Mouse (Mus musculus) c-Kit-positive CD71-positive TER-119-negative erythroid progenitor cells, embryonic 14.5 days (primary cell): Measurements from ENCODE around the gene Ly6g6c.

Experiments
- DNase-seq: peaks from one replicate; pipeline ENCODE4 v3.0.0-alpha.2; 2013; ENCODE audit warnings: low read depth

Gene Ly6g6c

GRCm38 (mm10) chr17:35064951-35065947 lies at the start of gene Ly6g6c:
Gene Ly6g6c (plus strand): TSS chr17:35065388.
- no peak for DNase-seq

- DNase-seq = no peak
Measured at GRCm38 (mm10) chr17:35016376-35016775, 48.8 kb upstream of the Ly6g6c start, which contains the start of gene Vwa7. Gene Vwa7 (plus strand): TSS chr17:35016579.

- no peak for DNase-seq
Measured at GRCm38 (mm10) chr17:35016791-35017705, 48.1 kb upstream of the Ly6g6c start.

- no peak for DNase-seq
Measured at GRCm38 (mm10) chr17:35017706-35018030, 47.5 kb upstream of the Ly6g6c start.

GRCm38 (mm10) chr17:35018171-35018570 lies 47.0 kb upstream of the Ly6g6c start:
- no peak for DNase-seq

GRCm38 (mm10) chr17:35019894-35020293 lies 45.3 kb upstream of the Ly6g6c start:
- DNase-seq = no peak

- DNase-seq = no peak
Measured at GRCm38 (mm10) chr17:35020551-35020950, 44.6 kb upstream of the Ly6g6c start.

GRCm38 (mm10) chr17:35021163-35021808 lies 43.9 kb upstream of the Ly6g6c start:
- peak; percentile 81 for DNase-seq

- DNase-seq = peak; percentile 85
Measured at GRCm38 (mm10) chr17:35021842-35022477, 43.2 kb upstream of the Ly6g6c start.

- no peak for DNase-seq
Measured at GRCm38 (mm10) chr17:35022541-35023060, 42.6 kb upstream of the Ly6g6c start.

GRCm38 (mm10) chr17:35023221-35023620 lies 42.0 kb upstream of the Ly6g6c start:
- no peak for DNase-seq

GRCm38 (mm10) chr17:35023756-35024155 lies 41.4 kb upstream of the Ly6g6c start:
- no peak for DNase-seq

- no peak for DNase-seq
Measured at GRCm38 (mm10) chr17:35024261-35024660, 40.9 kb upstream of the Ly6g6c start.

- DNase-seq = no peak
Measured at GRCm38 (mm10) chr17:35024691-35025488, 40.3 kb upstream of the Ly6g6c start.

- no peak for DNase-seq
Measured at GRCm38 (mm10) chr17:35026206-35026605, 39.0 kb upstream of the Ly6g6c start.

- no peak for DNase-seq
Measured at GRCm38 (mm10) chr17:35027277-35028068, 37.7 kb upstream of the Ly6g6c start, which contains the start of gene Sapcd1. Gene Sapcd1 (minus strand): TSS chr17:35028016.

- DNase-seq = no peak
Measured at GRCm38 (mm10) chr17:35028315-35028714, 36.9 kb upstream of the Ly6g6c start.

- no peak for DNase-seq
Measured at GRCm38 (mm10) chr17:35029691-35030532, 35.3 kb upstream of the Ly6g6c start.

GRCm38 (mm10) chr17:35031272-35031671 lies 33.9 kb upstream of the Ly6g6c start:
- DNase-seq = no peak
